Mouse (Mus musculus) heart, adult 2 months (tissue): ENCODE measurements around the gene 4930519P11Rik. TPM values are rescaled to one million over a fixed set of nuclear protein-coding genes. Genes with fewer than 3 reads are reported as not detected.

ENCODE experiments used
- DNase-seq, 2 experiments: peaks; one replicate each; pipeline ENCODE4 v3.0.0; 2021
- H3K27ac ChIP-seq: fragments of 200-600 bp; 2 replicates; pipeline ENCODE4 v1.8.1; 2022
- H3K27me3 ChIP-seq: fragments of 200-500 bp; 2 replicates; pipeline ENCODE4 v1.6.1; 2012; ENCODE audit warnings: mild to moderate bottlenecking, low read length, inconsistent platforms, mixed read lengths; ENCODE audit not compliant: control insufficient read depth, insufficient read depth
- H3K36me3 ChIP-seq: fragments of 200-500 bp; 2 replicates; pipeline ENCODE4 v1.6.1; 2012; ENCODE audit warnings: low read length, inconsistent platforms; ENCODE audit not compliant: control insufficient read depth, insufficient read depth
- H3K4me1 ChIP-seq: fragments of 200-500 bp; 2 replicates; pipeline ENCODE4 v1.6.1; 2011; ENCODE audit warnings: low read length; ENCODE audit not compliant: control insufficient read depth, insufficient read depth
- H3K4me3 ChIP-seq: fragments of 200-600 bp; 2 replicates; pipeline ENCODE4 v1.8.1; 2022
- H3K79me2 ChIP-seq: fragments of 200-500 bp; replicated peaks from 2 replicates; pipeline ENCODE4 v1.6.1; 2012; ENCODE audit warnings: mild to moderate bottlenecking, inconsistent platforms, low read length, moderate library complexity, mixed read lengths; ENCODE audit not compliant: control insufficient read depth, insufficient read depth
- H3K9ac ChIP-seq: fragments of 200-500 bp; 2 replicates; pipeline ENCODE4 v1.6.1; 2012; ENCODE audit warnings: low read depth, mild to moderate bottlenecking, control low read depth, inconsistent platforms, low read length, mixed read lengths
- CTCF ChIP-seq: fragments of 200-600 bp; IDR thresholded peaks from 2 replicates; pipeline ENCODE4 v1.8.1; 2022; ENCODE audit warnings: antibody characterized with exemption, mild to moderate bottlenecking, moderate library complexity
- EP300 ChIP-seq: fragments of 200-500 bp; IDR thresholded peaks from 2 replicates; pipeline ENCODE4 v1.6.1; 2011; ENCODE audit warnings: low read depth, low read length, control low read depth; ENCODE audit not compliant: insufficient read depth
- POLR2A ChIP-seq: fragments of 200-500 bp; IDR thresholded peaks from 2 replicates; pipeline ENCODE4 v1.6.1; 2011; ENCODE audit warnings: mild to moderate bottlenecking, low read depth, low read length, control low read depth; ENCODE audit not compliant: insufficient read depth
- WGBS: fragments of 180-500 bp; shearing (Covaris S2); methylation state at CpG from one replicate; pipeline ENCODE4 v1.1.7; 2018; 5-methylcytosine and 5-hydroxymethylcytosine counted together
- intact Hi-C: fragments of 180-260 bp; cut with DNase I; formaldehyde crosslinking; loops from one replicate; pipeline ENCODE4 v1.15.1; 2025
- polyA plus RNA-seq: library from polyadenylated mRNA; depleted of rRNA; stranded (reverse); fragments of >200 nt; gene quantifications from 2 replicates; pipeline ENCODE4 v1.2.3, GENCODE M21; 2012
- total RNA-seq, 2 experiments: library from RNA; stranded (reverse); gene quantifications; 2 replicates each; pipeline ENCODE4 v1.2.3; 2021

Gene 4930519P11Rik
- total and polyA plus RNA-seq, 3 experiments: 0.57 TPM; not detected in 2

DNA sequence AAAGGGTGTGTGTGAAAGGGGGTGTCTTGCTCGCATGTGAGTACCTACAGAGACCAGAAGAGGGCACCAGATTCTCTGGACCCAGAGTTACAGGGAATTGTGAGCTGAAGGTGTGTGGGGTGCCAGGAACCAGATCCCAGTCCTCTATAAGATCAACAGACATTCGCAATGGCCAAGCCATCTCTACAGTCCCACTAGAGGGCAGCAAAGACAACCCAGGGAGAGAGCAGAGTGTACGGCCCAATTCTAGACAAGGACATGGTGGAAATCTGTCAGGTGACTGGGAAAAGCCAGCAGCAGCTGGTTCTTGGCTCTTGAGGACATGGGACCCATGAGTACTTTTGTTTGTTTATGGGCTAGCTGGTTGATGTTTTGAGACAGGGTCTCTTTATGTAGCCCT lies 20.2 kb downstream of the 4930519P11Rik start:
- H3K9ac ChIP-seq: no peak overlapping the region
- no peaks in the 10 kb centered on the region for H3K36me3 ChIP-seq
- H3K4me3 ChIP-seq: no peak overlapping the region
- H3K4me1 ChIP-seq: peaks cover 2% of the 10 kb centered on the region; the same call in 1 of the 2 replicates
- no peaks in the 10 kb centered on the region for H3K79me2 ChIP-seq
- DNase-seq: peak; percentile 36 to 45
- WGBS: 63% methylated on average over 3 of the region's 3 CpGs
- no peaks in the 10 kb centered on the region for H3K27me3 ChIP-seq
- no peak overlapping the region for H3K27ac ChIP-seq
- TF ChIP-seq CTCF: peak; percentile 81
- TF ChIP-seq POLR2A: no peak
- no peak for TF ChIP-seq EP300
- intact Hi-C loops: loop anchor here (1.0 kb wide), 1 partner anchor 20 kb away; the partner anchor contains the start of genes 4930519P11Rik and Zfp341

DNA sequence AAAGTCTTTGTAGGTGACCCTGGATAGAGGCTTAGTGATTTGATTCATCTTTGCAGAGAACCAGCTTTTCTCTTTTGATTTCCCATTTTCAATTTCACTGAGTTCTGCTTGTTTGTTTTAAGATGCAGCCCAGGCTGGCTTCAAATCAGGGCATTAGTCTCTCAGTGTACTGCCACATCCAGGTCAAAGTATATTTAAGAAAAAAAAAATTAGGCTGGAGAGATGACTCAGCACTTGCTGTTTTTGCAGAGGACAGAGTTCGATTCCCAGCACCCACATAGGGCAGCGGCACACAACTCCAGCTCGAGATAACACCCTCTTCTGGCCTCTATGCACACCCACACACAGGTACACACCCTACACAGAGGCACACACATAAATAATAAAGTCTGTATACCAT lies 22.0 kb downstream of the 4930519P11Rik start:
- intact Hi-C loops: no loop called here
- Histone ChIP-seq H3K27ac (no peak overlapping the region), H3K4me3 (no peak overlapping the region), H3K27me3 (no peaks in the 10 kb centered on the region), H3K79me2 (no peaks in the 10 kb centered on the region), H3K4me1 (peaks cover 2% of the 10 kb centered on the region; the same call in 1 of the 2 replicates), H3K36me3 (no peaks in the 10 kb centered on the region), H3K9ac (no peak overlapping the region)
- WGBS: 88% methylated on average over 3 of the region's 3 CpGs
- no peak for DNase-seq
- TF ChIP-seq CTCF (no peak), POLR2A (no peak), EP300 (no peak)

DNA sequence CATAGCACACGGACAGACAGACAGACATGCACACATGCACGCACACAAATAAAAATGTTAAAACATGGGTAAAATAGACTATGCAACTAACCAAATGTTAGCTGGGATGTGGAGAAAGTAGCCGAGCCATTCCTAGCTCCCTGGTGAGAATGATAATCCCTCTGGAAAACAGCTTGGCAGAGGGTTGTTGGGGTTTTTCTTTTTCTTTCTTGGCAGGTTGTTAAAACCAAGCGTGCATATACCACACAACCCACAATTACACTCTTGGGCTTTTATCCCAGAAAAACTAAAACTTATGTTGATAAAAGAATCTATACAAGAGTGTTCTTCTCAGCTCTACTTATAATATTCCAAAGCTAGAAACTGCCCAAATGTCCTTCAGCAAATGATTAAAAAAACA lies 24.2 kb downstream of the 4930519P11Rik start:
- intact Hi-C loops: no loop called here
- no peak for TF ChIP-seq POLR2A
- TF ChIP-seq EP300: no peak
- TF ChIP-seq CTCF: no peak
- DNase-seq: no peak

DNA sequence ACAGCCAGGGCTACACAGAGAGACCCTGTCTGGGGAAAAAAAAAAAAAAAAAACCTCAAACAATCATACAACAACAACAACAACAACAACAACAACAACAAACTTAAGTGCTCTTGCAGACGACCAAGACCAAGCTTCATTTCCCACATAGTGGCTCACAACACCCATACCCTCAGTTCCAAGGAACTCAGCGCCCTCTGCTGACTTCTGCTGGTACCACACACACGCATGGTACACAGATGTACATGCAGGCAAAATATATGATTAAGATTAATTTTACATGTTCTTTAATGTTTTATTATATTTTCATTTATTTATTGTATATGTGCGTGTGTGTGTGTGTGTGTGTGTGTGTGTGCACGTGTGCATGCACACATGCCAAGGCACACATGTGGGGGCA lies 26.8 kb downstream of the 4930519P11Rik start:
- Histone ChIP-seq H3K79me2 (no peaks in the 10 kb centered on the region), H3K36me3 (no peaks in the 10 kb centered on the region), H3K4me1 (no peaks in the 10 kb centered on the region), H3K4me3 (no peak overlapping the region), H3K27ac (no peak overlapping the region), H3K27me3 (no peaks in the 10 kb centered on the region), H3K9ac (no peak overlapping the region)
- intact Hi-C loops: no loop called here
- no peak for TF ChIP-seq POLR2A
- TF ChIP-seq EP300: no peak
- TF ChIP-seq CTCF: peak; percentile 54
- no peak for DNase-seq
- 74% methylated on average over 5 of the region's 5 CpGs for WGBS

More for the DNA sequence above, 24.2 kb downstream of the 4930519P11Rik start:
- Histone ChIP-seq H3K27me3 (no peaks in the 10 kb centered on the region), H3K27ac (no peak overlapping the region), H3K4me1 (no peaks in the 10 kb centered on the region), H3K79me2 (no peaks in the 10 kb centered on the region), H3K9ac (no peak overlapping the region), H3K4me3 (no peak overlapping the region), H3K36me3 (no peaks in the 10 kb centered on the region)
- 87% methylated on average over 4 of the region's 4 CpGs for WGBS

DNA sequence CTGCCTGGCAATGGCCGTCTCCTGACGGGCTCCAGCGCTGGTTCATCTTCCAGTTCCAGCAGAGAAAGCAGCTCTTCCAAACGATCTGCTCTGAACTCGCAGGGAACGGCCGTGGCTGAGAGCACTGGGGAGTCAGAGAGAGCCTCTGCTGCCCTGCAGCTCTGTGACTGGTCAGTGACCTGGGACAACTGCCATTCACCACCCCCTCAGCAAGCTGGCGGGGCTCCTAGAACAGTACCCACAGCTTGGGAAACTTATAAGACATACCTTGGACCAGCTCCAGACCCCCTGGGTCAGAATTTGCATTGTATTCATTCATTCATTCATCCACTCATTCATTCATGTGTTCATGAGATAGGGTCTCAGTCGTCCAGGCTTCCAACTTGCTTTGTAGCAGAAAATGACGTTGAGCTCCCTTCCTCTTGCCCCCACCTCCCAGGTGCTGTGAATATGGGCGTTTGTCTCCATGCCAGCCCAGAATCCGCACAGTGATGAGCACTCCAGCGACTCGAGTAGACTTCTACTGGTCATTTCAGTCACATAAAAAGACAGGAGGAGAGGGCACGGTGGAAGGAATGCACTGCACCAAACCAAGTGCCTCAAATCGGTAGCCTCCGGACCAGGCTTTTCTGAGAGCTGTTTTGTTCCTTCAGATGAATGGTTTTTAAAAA lies 28.2 kb downstream of the 4930519P11Rik start:
- no peaks in the 10 kb centered on the region for H3K36me3 ChIP-seq
- no peak overlapping the region for H3K4me3 ChIP-seq
- H3K27me3 ChIP-seq: no peaks in the 10 kb centered on the region
- DNase-seq: no peak
- H3K4me1 ChIP-seq: peaks cover 2% of the 10 kb centered on the region
- TF ChIP-seq POLR2A (no peak), EP300 (no peak), CTCF (no peak)
- 59% methylated on average over 17 of the region's 17 CpGs for WGBS
- no peak overlapping the region for H3K27ac ChIP-seq
- intact Hi-C loops: no loop called here
- H3K9ac ChIP-seq: no peak overlapping the region
- no peaks in the 10 kb centered on the region for H3K79me2 ChIP-seq
